Mouse (Mus musculus): ENCODE measurements around the gene Myo7a.

Gene Myo7a

GRCm38 (mm10) chr7:98119179-98119960 is at the start of gene Myo7a:
TSS of gene Myo7a (minus strand) at chr7:98119524.
- in situ Hi-C loops (cut with MboI; ENCODE audit: unreplicated experiment in 2 of 2): loop anchor here (5.0 to 25.0 kb wide), 5 partner anchors 47 to 1157 kb away; partner anchors contain the start of genes Nars2 (in 1 of the 2), Ndufc2 (in 1 of the 2) and Thrsp (in 1 of the 2)

- in situ Hi-C loops (cut with MboI; ENCODE audit: unreplicated experiment in 2 of 2): loop anchor here (10.0 to 25.0 kb wide), 2 partner anchors 180 to 447 kb away; no protein-coding TSS in a partner anchor
Measured at GRCm38 (mm10) chr7:98164999-98165528, 45.7 kb upstream of the Myo7a start.

GRCm38 (mm10) chr7:98164382-98164998 is 45.2 kb upstream of the Myo7a start:
- in situ Hi-C loops (cut with MboI; ENCODE audit: unreplicated experiment in 2 of 2): loop anchor here (10.0 to 25.0 kb wide), 2 partner anchors 180 to 448 kb away; no protein-coding TSS in a partner anchor

GRCm38 (mm10) chr7:98163700-98164099 is 44.4 kb upstream of the Myo7a start:
- in situ Hi-C loops (cut with MboI; ENCODE audit: unreplicated experiment in 2 of 2): loop anchor here (10.0 to 25.0 kb wide), 2 partner anchors 181 to 449 kb away; no protein-coding TSS in a partner anchor

GRCm38 (mm10) chr7:98162239-98162638 is 42.9 kb upstream of the Myo7a start:
- in situ Hi-C loops (cut with MboI; ENCODE audit: unreplicated experiment in 2 of 2): loop anchor here (10.0 to 25.0 kb wide), 2 partner anchors 183 to 450 kb away; no protein-coding TSS in a partner anchor

GRCm38 (mm10) chr7:98160041-98160740 is 40.9 kb upstream of the Myo7a start:
- in situ Hi-C loops (cut with MboI; ENCODE audit: unreplicated experiment in 2 of 2): loop anchor here (10.0 to 25.0 kb wide), 2 partner anchors 185 to 452 kb away; no protein-coding TSS in a partner anchor

- in situ Hi-C loops (cut with MboI; ENCODE audit: unreplicated experiment in 2 of 2): loop anchor here in 1 of 2 experiments (10.0 to 25.0 kb wide), 3 partner anchors 126 to 454 kb away; no protein-coding TSS in a partner anchor
Measured at GRCm38 (mm10) chr7:98158481-98158880, 39.2 kb upstream of the Myo7a start.

GRCm38 (mm10) chr7:98157636-98158332 is 38.5 kb upstream of the Myo7a start:
- in situ Hi-C loops (cut with MboI; ENCODE audit: unreplicated experiment in 2 of 2): loop anchor here in 1 of 2 experiments (10.0 to 25.0 kb wide), 3 partner anchors 127 to 455 kb away; no protein-coding TSS in a partner anchor

GRCm38 (mm10) chr7:98156280-98156665 is 36.9 kb upstream of the Myo7a start:
- in situ Hi-C loops (cut with MboI; ENCODE audit: unreplicated experiment in 2 of 2): loop anchor here in 1 of 2 experiments (10.0 to 25.0 kb wide), 3 partner anchors 129 to 456 kb away; no protein-coding TSS in a partner anchor

GRCm38 (mm10) chr7:98155546-98156279 is 36.4 kb upstream of the Myo7a start:
- in situ Hi-C loops (cut with MboI; ENCODE audit: unreplicated experiment in 2 of 2): loop anchor here in 1 of 2 experiments (10.0 to 25.0 kb wide), 3 partner anchors 129 to 457 kb away; no protein-coding TSS in a partner anchor

- in situ Hi-C loops (cut with MboI; ENCODE audit: unreplicated experiment in 2 of 2): loop anchor here (5.0 to 25.0 kb wide), 4 partner anchors 38 to 458 kb away; no protein-coding TSS in a partner anchor
Measured at GRCm38 (mm10) chr7:98153892-98154291, 34.6 kb upstream of the Myo7a start.

GRCm38 (mm10) chr7:98153345-98153744 is 34.0 kb upstream of the Myo7a start:
- in situ Hi-C loops (cut with MboI; ENCODE audit: unreplicated experiment in 2 of 2): loop anchor here (5.0 to 25.0 kb wide), 4 partner anchors 39 to 459 kb away; no protein-coding TSS in a partner anchor

- in situ Hi-C loops (cut with MboI; ENCODE audit: unreplicated experiment in 2 of 2): loop anchor here (5.0 to 25.0 kb wide), 4 partner anchors 40 to 460 kb away; no protein-coding TSS in a partner anchor
Measured at GRCm38 (mm10) chr7:98152400-98152799, 33.1 kb upstream of the Myo7a start.

- in situ Hi-C loops (cut with MboI; ENCODE audit: unreplicated experiment in 2 of 2): loop anchor here (5.0 to 25.0 kb wide), 4 partner anchors 42 to 462 kb away; no protein-coding TSS in a partner anchor
Measured at GRCm38 (mm10) chr7:98150525-98150924, 31.2 kb upstream of the Myo7a start.

- in situ Hi-C loops (cut with MboI; ENCODE audit: unreplicated experiment in 2 of 2): loop anchor here (5.0 to 25.0 kb wide), 4 partner anchors 42 to 462 kb away; no protein-coding TSS in a partner anchor
Measured at GRCm38 (mm10) chr7:98149802-98150201, 30.5 kb upstream of the Myo7a start.

- in situ Hi-C loops (cut with MboI; ENCODE audit: unreplicated experiment in 2 of 2): no loop called here
Measured at GRCm38 (mm10) chr7:98148721-98149407, 29.5 kb upstream of the Myo7a start.

- in situ Hi-C loops (cut with MboI; ENCODE audit: unreplicated experiment in 2 of 2): no loop called here
Measured at GRCm38 (mm10) chr7:98147766-98148165, 28.4 kb upstream of the Myo7a start.

GRCm38 (mm10) chr7:98146447-98146845 is 27.1 kb upstream of the Myo7a start:
- in situ Hi-C loops (cut with MboI; ENCODE audit: unreplicated experiment in 2 of 2): no loop called here

All from v-Abl transformed pro-B cells (cell line).